Mouse (Mus musculus): Measurements from ENCODE around the gene Rala. TPM values are rescaled to one million over a fixed set of nuclear protein-coding genes. Genes with fewer than 3 reads are reported as not detected.
A peak's percentile ranks its signal among the peaks of the same experiment; 100 is the strongest.
"Not testable (repeated sequence)": the region's sequence is repeated elsewhere in the genome, so short reads cannot be mapped to it uniquely, and the experiment has no call there.

Rala gene
- polyA plus RNA-seq, 1 experiment from 2014 or later, result 209 TPM

DNA sequence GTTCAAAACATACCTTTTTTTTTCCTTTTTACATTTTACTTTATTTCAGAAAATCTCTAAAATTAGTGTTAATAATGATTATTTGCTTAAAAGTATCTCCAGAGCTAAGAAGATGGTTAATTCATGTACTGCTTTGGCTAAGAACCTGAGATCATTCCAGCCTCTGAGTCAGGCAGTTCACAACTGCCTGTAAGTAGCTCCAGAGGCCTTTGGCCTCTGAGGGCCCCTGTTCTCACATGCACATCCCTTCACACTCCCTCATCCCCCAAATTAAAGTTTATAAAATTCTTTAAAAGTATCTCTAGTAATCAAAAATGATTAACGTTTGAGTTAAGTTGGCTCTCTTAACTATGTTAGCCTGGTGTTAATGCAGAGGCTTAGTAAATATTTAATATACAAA is 31.4 kb upstream of the Rala start:
- Histone ChIP-seq H3K27me3 (ENCODE audit: control insufficient read depth, insufficient read depth, low read length) (no peaks in the 10 kb centered on the region), H3K36me3 (replicated peaks; ENCODE audit: control insufficient read depth, insufficient read depth) (no peaks in the 10 kb centered on the region), H3K4me2 (replicated peaks) (no peak overlapping the region), H3K9ac (no peak overlapping the region), H3K4me3 (replicated peaks; ENCODE audit: low read length) (no peak overlapping the region), H3K9me3 (ENCODE audit: control insufficient read depth, low read length) (no peaks in the 10 kb centered on the region), H3K4me1 (replicated peaks; ENCODE audit: control insufficient read depth, insufficient read depth, low read length) (no peaks in the 10 kb centered on the region), H3K27ac (no peak overlapping the region)
- WGBS, result 83% methylated on average over 1 of the region's 1 CpGs
- DNase-seq (ENCODE audit: low spot score) (no peak), ATAC-seq (ENCODE audit: low FRiP score) (no peak)

- H3K36me3 ChIP-seq (replicated peaks; ENCODE audit: control insufficient read depth, insufficient read depth), result no peaks in the 10 kb centered on the region
- no peak for ATAC-seq (ENCODE audit: low FRiP score)
- H3K9me3 ChIP-seq (ENCODE audit: control insufficient read depth, low read length), result no peaks in the 10 kb centered on the region
- H3K4me2 ChIP-seq (replicated peaks), result no peak overlapping the region
- H3K4me1 ChIP-seq (replicated peaks; ENCODE audit: control insufficient read depth, insufficient read depth, low read length), result no peaks in the 10 kb centered on the region
- no peak overlapping the region for H3K27ac ChIP-seq
- WGBS, result 95% methylated on average over 9 of the region's 9 CpGs
- no peak overlapping the region for H3K9ac ChIP-seq
- no peak overlapping the region for H3K4me3 ChIP-seq (replicated peaks; ENCODE audit: low read length)
- no peak for DNase-seq (ENCODE audit: low spot score)
- no peaks in the 10 kb centered on the region for H3K27me3 ChIP-seq (ENCODE audit: control insufficient read depth, insufficient read depth, low read length)
Measured at GRCm38 (mm10) chr13:17974734-17975133, 30.7 kb upstream of the Rala start.

DNA sequence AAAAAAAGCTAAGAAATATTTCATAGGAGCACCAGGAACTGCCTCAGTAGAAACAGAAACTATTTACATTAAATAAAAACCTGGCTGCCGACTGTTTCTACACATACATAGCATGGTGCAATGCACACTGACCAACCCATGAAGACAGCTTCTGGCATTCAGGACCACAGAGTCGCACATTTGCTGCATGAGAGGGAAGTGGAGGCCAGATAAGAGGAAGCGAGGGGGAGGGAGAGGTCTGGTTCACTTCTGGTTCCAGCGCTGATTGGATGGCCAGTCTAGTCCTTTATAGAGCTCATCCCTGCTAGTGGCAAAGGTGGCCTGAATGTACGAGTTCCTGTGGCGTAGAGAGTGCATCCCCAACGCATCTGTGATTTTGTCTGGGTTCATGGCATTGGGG is 16.6 kb upstream of the Rala start:
- DNase-seq (ENCODE audit: low spot score), result no peak
- no peak for ATAC-seq (ENCODE audit: low FRiP score)
- no peak overlapping the region for H3K4me2 ChIP-seq (replicated peaks)
- no peak overlapping the region for H3K27ac ChIP-seq
- H3K9me3 ChIP-seq (ENCODE audit: control insufficient read depth, low read length), result no peaks in the 10 kb centered on the region
- 89% methylated on average over 7 of the region's 7 CpGs for WGBS
- no peaks in the 10 kb centered on the region for H3K36me3 ChIP-seq (replicated peaks; ENCODE audit: control insufficient read depth, insufficient read depth)
- no peaks in the 10 kb centered on the region for H3K4me1 ChIP-seq (replicated peaks; ENCODE audit: control insufficient read depth, insufficient read depth, low read length)
- no peaks in the 10 kb centered on the region for H3K27me3 ChIP-seq (ENCODE audit: control insufficient read depth, insufficient read depth, low read length)
- no peak overlapping the region for H3K9ac ChIP-seq
- no peak overlapping the region for H3K4me3 ChIP-seq (replicated peaks; ENCODE audit: low read length)

DNA sequence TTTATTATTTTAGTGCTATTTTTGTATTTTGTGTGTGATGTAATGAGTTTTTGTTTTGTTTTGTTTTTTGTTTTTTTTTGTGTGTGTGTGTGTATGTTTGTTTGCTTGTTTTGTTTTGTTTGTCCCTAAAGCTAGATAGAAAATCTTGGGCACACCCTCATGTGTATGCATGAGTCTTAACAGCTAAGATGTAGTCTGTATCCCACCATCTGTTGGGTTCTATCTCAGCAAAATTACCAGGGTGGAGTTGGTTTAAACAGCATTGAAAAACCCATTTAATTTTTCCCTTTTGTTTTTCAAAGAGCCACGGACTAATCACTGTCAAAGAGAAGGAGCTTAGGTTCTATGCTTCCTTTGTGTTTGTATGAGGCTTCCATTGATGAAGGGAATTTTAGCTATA is 10.2 kb upstream of the Rala start:
- 59% methylated on average over 1 of the region's 1 CpGs for whole genome bisulfite sequencing
- DNase-seq (ENCODE audit: low spot score), result no peak

DNA sequence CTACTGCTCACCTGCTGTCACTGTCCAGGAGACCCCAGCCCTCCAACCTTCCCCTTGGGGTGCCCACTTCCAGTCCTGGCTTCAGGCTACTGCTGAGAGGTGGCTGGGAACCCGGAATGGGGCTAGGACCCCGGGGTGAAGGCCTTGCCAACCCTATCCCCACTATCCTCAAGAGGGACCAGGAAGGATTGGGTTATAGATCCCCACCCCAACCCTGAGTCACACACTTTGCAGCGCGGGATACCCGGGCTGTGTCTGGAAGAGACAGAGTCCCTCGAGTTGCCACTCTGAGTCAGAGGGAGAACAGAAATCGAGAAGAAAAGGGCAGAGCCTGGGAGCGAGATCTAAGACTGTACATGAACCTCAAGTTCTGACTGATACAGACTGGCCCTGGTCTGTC is 6.5 kb upstream of the Rala start:
- not testable (repeated sequence) for H3K36me3 ChIP-seq (replicated peaks; ENCODE audit: control insufficient read depth, insufficient read depth); H3K4me1 ChIP-seq (replicated peaks; ENCODE audit: control insufficient read depth, insufficient read depth, low read length); H3K27me3 ChIP-seq (ENCODE audit: control insufficient read depth, insufficient read depth, low read length); H3K4me3 ChIP-seq (replicated peaks; ENCODE audit: low read length); H3K9me3 ChIP-seq (ENCODE audit: control insufficient read depth, low read length); DNase-seq (ENCODE audit: low spot score); H3K27ac ChIP-seq; ATAC-seq (ENCODE audit: low FRiP score); H3K9ac ChIP-seq; H3K4me2 ChIP-seq (replicated peaks)
- WGBS, result 96% methylated on average over 8 of the region's 8 CpGs

More for the DNA sequence above, 10.2 kb upstream of the Rala start:
- Histone ChIP-seq H3K4me1 (replicated peaks; ENCODE audit: control insufficient read depth, insufficient read depth, low read length) (no peaks in the 10 kb centered on the region), H3K36me3 (replicated peaks; ENCODE audit: control insufficient read depth, insufficient read depth) (no peaks in the 10 kb centered on the region), H3K27ac (no peak overlapping the region), H3K9ac (no peak overlapping the region), H3K4me3 (replicated peaks; ENCODE audit: low read length) (no peak overlapping the region), H3K27me3 (ENCODE audit: control insufficient read depth, insufficient read depth, low read length) (no peaks in the 10 kb centered on the region), H3K4me2 (replicated peaks) (no peak overlapping the region), H3K9me3 (ENCODE audit: control insufficient read depth, low read length) (no peaks in the 10 kb centered on the region)
- ATAC-seq (ENCODE audit: low FRiP score), result no peak

DNA sequence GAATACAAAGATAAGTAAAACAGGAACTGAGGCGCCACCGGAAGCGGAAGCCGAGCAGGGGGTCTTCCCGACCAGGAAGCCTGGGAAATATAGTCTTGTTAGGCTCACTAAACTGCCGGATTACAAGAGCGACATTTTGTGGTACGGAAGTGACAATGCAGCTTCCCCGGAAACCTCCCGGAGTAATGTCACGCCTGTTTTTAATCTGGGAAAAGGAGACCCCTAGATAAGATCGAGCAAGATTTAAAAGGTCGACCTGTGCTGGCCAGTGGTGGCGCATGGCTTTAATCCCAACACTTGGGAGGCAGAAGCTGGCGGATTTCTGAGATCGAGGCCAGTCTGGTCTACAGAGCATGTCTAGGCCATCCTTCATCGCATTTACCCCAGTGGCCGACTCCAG is 5.5 kb upstream of the Rala start:
- Histone ChIP-seq H3K9me3 (ENCODE audit: control insufficient read depth, low read length) (no peaks in the 10 kb centered on the region), H3K36me3 (replicated peaks; ENCODE audit: control insufficient read depth, insufficient read depth) (no peaks in the 10 kb centered on the region), H3K4me2 (replicated peaks) (no peak overlapping the region), H3K4me3 (replicated peaks; ENCODE audit: low read length) (no peak overlapping the region), H3K4me1 (replicated peaks; ENCODE audit: control insufficient read depth, insufficient read depth, low read length) (no peaks in the 10 kb centered on the region), H3K27ac (no peak overlapping the region), H3K9ac (no peak overlapping the region), H3K27me3 (ENCODE audit: control insufficient read depth, insufficient read depth, low read length) (no peaks in the 10 kb centered on the region)
- no peak for ATAC-seq (ENCODE audit: low FRiP score)
- no peak for DNase-seq (ENCODE audit: low spot score)
- 79% methylated on average over 18 of the region's 18 CpGs for WGBS

DNA sequence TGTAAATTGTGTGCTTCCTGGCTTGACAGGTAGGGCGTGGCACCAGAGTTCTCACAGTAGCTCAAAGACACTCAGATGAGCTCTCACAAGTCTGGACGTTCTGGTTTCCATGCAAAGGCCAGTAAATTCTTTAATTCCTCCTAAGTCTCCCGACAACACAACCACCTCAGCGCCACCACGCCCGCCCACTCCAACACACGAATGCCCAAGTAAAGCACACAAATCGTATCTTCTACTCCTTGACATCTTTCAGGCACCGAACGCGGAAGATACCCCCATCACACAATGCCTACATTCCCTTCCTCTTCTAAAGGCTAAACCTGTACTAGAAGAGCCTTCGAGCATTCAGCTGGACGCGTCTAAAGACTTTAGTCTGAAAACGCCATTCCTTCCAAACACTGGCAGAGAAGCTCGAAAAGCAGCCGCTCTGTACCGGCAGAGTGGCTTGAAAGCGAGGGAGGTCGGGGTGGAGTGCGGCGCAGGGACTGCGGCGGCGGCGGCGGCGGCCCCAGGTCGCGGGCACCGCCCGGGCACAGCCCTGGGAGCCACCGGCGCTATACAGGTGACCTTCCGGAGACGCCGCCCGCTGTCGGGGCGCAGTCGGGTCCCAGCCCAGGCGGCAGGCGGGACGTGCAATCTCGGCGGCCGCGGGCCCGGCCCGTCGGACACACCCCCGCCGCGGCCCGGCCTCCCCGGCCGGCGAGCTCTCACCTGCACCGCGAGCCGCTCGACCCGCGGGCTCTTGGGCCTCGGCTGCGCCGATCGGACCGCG is 547 bp downstream of the Rala start:
- Histone ChIP-seq H3K4me3 (replicated peaks; ENCODE audit: low read length) (peak overlapping the region; percentile 77), H3K9me3 (ENCODE audit: control insufficient read depth, low read length) (no peaks in the 10 kb centered on the region), H3K27ac (peak overlapping the region; percentile 98), H3K36me3 (replicated peaks; ENCODE audit: control insufficient read depth, insufficient read depth) (peaks cover 3% of the 10 kb centered on the region; the same call in 1 of the 2 replicates), H3K4me2 (replicated peaks) (peak overlapping the region; percentile 53), H3K27me3 (ENCODE audit: control insufficient read depth, insufficient read depth, low read length) (no peaks in the 10 kb centered on the region), H3K9ac (peak overlapping the region; percentile 94), H3K4me1 (replicated peaks; ENCODE audit: control insufficient read depth, insufficient read depth, low read length) (peaks cover 20% of the 10 kb centered on the region)
- peak; percentile 74 for ATAC-seq (ENCODE audit: low FRiP score)
- under 1% methylated on average over 55 of the region's 70 CpGs for WGBS
- DNase-seq (ENCODE audit: low spot score), result peak; percentile 46

DNA sequence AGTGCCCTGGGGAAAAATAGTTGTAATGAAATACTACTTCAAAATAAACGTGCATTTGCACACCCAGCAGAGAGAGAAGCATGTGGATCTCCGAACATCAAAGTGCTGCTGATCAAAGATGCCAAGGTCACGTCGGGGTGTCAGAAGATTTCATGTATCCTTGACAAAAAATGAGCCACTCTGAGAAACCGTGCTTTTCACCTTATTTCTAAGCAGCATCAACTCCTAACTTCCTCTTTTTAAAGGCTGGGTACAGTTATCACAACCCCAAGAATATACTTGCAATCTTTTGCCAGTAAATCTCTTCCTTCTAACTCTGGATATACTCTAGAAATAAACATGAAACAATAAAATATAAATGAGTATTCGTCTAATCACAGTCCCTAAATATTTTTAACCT is 1.7 kb downstream of the Rala start:
- ATAC-seq (ENCODE audit: low FRiP score), result no peak
- Histone ChIP-seq H3K4me1 (replicated peaks; ENCODE audit: control insufficient read depth, insufficient read depth, low read length) (peaks cover 20% of the 10 kb centered on the region), H3K27ac (no peak overlapping the region), H3K27me3 (ENCODE audit: control insufficient read depth, insufficient read depth, low read length) (no peaks in the 10 kb centered on the region), H3K4me3 (replicated peaks; ENCODE audit: low read length) (peak overlapping the region; percentile 77), H3K36me3 (replicated peaks; ENCODE audit: control insufficient read depth, insufficient read depth) (peaks cover 3% of the 10 kb centered on the region; the same call in 1 of the 2 replicates), H3K9ac (peak overlapping the region; percentile 94), H3K9me3 (ENCODE audit: control insufficient read depth, low read length) (no peaks in the 10 kb centered on the region), H3K4me2 (replicated peaks) (peak overlapping the region; percentile 53)
- 79% methylated on average over 6 of the region's 6 CpGs for WGBS
- no peak for DNase-seq (ENCODE audit: low spot score)

DNA sequence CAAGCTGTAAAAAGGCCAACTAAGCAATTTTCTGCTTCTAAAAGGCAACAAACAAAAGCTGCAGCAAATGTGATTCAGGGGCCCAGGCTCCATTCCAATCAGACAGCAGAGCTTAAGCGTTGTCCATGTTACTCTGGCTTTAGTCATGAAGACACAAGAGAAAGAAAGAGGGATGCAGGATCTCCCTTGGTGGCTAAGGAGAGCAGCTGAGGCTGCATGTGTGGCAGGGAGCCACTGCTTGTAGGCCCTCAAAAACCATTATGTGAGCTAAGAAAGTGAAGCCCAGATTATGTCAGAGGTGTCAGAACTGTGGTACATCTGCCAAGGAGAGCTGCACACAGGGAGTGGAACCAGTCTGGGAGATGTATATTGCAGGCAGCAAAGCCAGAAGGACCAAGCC is 36.7 kb downstream of the Rala start:
- DNase-seq (ENCODE audit: low spot score), result peak; percentile 26
- ATAC-seq (ENCODE audit: low FRiP score), result peak; percentile 22; the same call in 1 of the 2 replicates
- Histone ChIP-seq H3K36me3 (replicated peaks; ENCODE audit: control insufficient read depth, insufficient read depth) (no peaks in the 10 kb centered on the region), H3K4me3 (replicated peaks; ENCODE audit: low read length) (no peak overlapping the region), H3K27ac (no peak overlapping the region), H3K4me1 (replicated peaks; ENCODE audit: control insufficient read depth, insufficient read depth, low read length) (no peaks in the 10 kb centered on the region; the same call in 1 of the 2 replicates), H3K9ac (no peak overlapping the region), H3K27me3 (ENCODE audit: control insufficient read depth, insufficient read depth, low read length) (no peaks in the 10 kb centered on the region), H3K4me2 (replicated peaks) (no peak overlapping the region), H3K9me3 (ENCODE audit: control insufficient read depth, low read length) (no peaks in the 10 kb centered on the region)
- WGBS, result 79% methylated on average over 1 of the region's 1 CpGs
